Comparison of ENCODE assay signal across 21 mouse cellular contexts in genomic region chr11:118883143-118883542, GRCm38 (mm10). TPM values are rescaled to one million over a fixed set of nuclear protein-coding genes. Genes with fewer than 3 reads are reported as not detected.
DNase-seq lines count a peak whose midpoint lies in the region; ATAC-seq and TF ChIP-seq lines count a peak whose summit lies in the region.
"Had no signal": no experiment of that assay in that cellular context is flagged by ENCODE, and none has a peak within 500 bp of the region (broad histone marks: within the 10 kb centered on the region; RNA-seq: fewer than 3 reads in every experiment).

No protein-coding gene starts in this region.

- 64% methylated on average over 9 of the region's 9 CpGs for WGBS in heart, embryonic 12.5 days

- 0 out of 2 replicates have a peak, but pooled peaks cover 6% of the 10 kb centered on the region for H3K4me1 ChIP-seq in heart, embryonic 12.5 days (replicated peaks)
- H3K4me1 ChIP-seq: embryonic facial prominence, embryonic 13.5 days; limb, embryonic 15.5 days had no signal

- H3K9me3 ChIP-seq in heart, embryonic 12.5 days (replicated peaks): peaks cover 3% of the 10 kb centered on the region
- H3K9me3 ChIP-seq: embryonic facial prominence, embryonic 13.5 days; hindbrain, embryonic 15.5 days; limb, embryonic 15.5 days had no signal

- H3K4me2 ChIP-seq in heart, embryonic 12.5 days: no peak overlapping the region
- H3K4me2 ChIP-seq: embryonic facial prominence, embryonic 13.5 days; hindbrain, embryonic 15.5 days; limb, embryonic 15.5 days had no signal

- peaks cover 14% of the 10 kb centered on the region; the same call in 1 of the 2 replicates for H3K27me3 ChIP-seq in heart, embryonic 12.5 days (replicated peaks)
- H3K27me3 ChIP-seq: hindbrain, embryonic 15.5 days; limb, embryonic 15.5 days had no signal

- H3K36me3 ChIP-seq in heart, embryonic 12.5 days: no peaks in the 10 kb centered on the region
- H3K36me3 ChIP-seq: embryonic facial prominence, embryonic 13.5 days; hindbrain, embryonic 15.5 days; limb, embryonic 15.5 days had no signal

- H3K27ac ChIP-seq in heart, embryonic 12.5 days (ENCODE audit: poor library complexity, severe bottlenecking): no peak overlapping the region
- H3K27ac ChIP-seq in left cerebral cortex, adult 2 months: peak overlapping the region; percentile 92
- H3K27ac ChIP-seq: embryonic facial prominence, embryonic 13.5 days; hindbrain, embryonic 15.5 days; limb, embryonic 15.5 days had no signal

- ATAC-seq in heart, embryonic 12.5 days (ENCODE audit: insufficient number of reproducible peaks, low FRiP score): no peak

- no peak overlapping the region for H3K4me3 ChIP-seq in heart, embryonic 12.5 days
- H3K4me3 ChIP-seq in left cerebral cortex, adult 2 months: no peak overlapping the region
- H3K4me3 ChIP-seq: embryonic facial prominence, embryonic 13.5 days; hindbrain, embryonic 15.5 days; limb, embryonic 15.5 days had no signal

- no peak overlapping the region for H3K9ac ChIP-seq in heart, embryonic 12.5 days
- H3K9ac ChIP-seq: embryonic facial prominence, embryonic 13.5 days; hindbrain, embryonic 15.5 days; limb, embryonic 15.5 days had no signal

- intact Hi-C loops in left cerebral cortex, adult 2 months (cut with DNase I): loop anchor here (5.0 kb wide), 1 partner anchor 91 kb away; no protein-coding TSS in a partner anchor

- peak; percentile 8 for DNase-seq in heart, adult 8-10 months (ENCODE audit: low spot score)
- no peak for DNase-seq in left cerebral cortex, adult 2 months (ENCODE audit: extremely low spot score in 1 of 2, low spot score in 2 of 2)
- no peak for DNase-seq in left cerebral cortex, adult 11 months (ENCODE audit: low spot score)
- DNase-seq in cerebellum, adult 18-20 months: peak; percentile 95 to 98
- DNase-seq in cerebellum, postnatal 36 days: peak; percentile 95 to 96
- no peak for DNase-seq in lung, adult 18-20 months
- no peak for DNase-seq in yolk sac, embryonic 10.5 days (ENCODE audit: low spot score)
- DNase-seq: adrenal gland, adult 2 months; gastrocnemius, postnatal 10 days; kidney, adult 18-20 months; kidney, postnatal 14 days; layer of hippocampus, adult 9-11 months; thymus, postnatal 36 days had no signal

- TF ChIP-seq CTCF in left cerebral cortex, adult 2 months (IDR thresholded peaks at IDR 0.05): no peak

RNA-seq across cellular contexts. Expression of gene Rbfox3, which starts 28.3 kb away (rescaled TPM):
- total RNA-seq in heart, adult 8-10 months (2022): under 1 TPM in 3 of 4 experiments, not detected in 1; 0.14 to 0.19 (median 0.16) TPM
- polyA plus RNA-seq in heart, embryonic 12.5 days (2016; fragmentation: Nextera tagmentation; extraction: Ambion mirVana): 0.08 and 0.26 TPM in 2 replicates
- 100 to 1,000 TPM; 345 to 353 TPM for total RNA-seq in left cerebral cortex, adult 2 months (2021)
- total RNA-seq: CH12.LX; common myeloid progenitor, adult 5-6 weeks; megakaryocyte-erythroid progenitor cell, adult 5-6 weeks; neutrophil, adult 5-6 weeks had no signal

Comparison
In these comparisons a context has a peak if more than half of its experiments do, and no peak if none do; other contexts are left out.
1. DNase-seq: peak in heart, adult 8-10 months (single experiment), cerebellum, adult 18-20 months (2 of 2) and cerebellum, postnatal 36 days (2 of 2); none in left cerebral cortex, adult 2 months (0 of 2), left cerebral cortex, adult 11 months (single experiment), lung, adult 18-20 months (0 of 2) and yolk sac, embryonic 10.5 days (single experiment).
2. RNA of gene Rbfox3, which starts 28.3 kb away (total RNA-seq): 345 to 353 TPM in left cerebral cortex, adult 2 months; 0.14 to 0.19 TPM in heart, adult 8-10 months; every median in the first group is over 100 times any median in the second.